Mouse (Mus musculus): ENCODE data around the gene Krtap4-13. TPM values are rescaled to one million over a fixed set of nuclear protein-coding genes. Genes with fewer than 3 reads are reported as not detected.
"Not testable (repeated sequence)": the region's sequence is repeated elsewhere in the genome, so short reads cannot be mapped to it uniquely, and the experiment has no call there.

Gene Krtap4-13
- polyA plus RNA-seq, 1 experiment from 2014 or later: not detected

DNA sequence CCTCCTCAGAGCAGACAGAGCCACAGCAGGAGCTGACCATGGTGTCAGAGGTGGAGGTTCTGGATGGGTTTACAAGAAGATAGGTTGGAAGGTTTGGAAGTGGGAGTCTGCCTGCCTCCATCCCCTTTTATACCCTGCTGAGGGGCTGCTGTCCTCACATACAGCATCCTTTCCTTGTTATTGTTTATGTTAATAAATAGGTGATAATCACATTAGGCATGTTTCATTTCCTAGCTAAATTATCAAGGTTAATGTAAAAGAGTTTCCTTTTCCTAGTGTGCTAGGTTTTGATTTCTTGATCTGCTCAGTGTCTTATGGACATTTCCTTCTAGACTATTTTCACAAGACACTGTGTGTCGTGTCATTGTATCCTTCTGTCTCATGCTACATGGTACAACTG is 5.3 kb downstream of the Krtap4-13 start, which contains the start of gene Gm11554:
TSS of gene Gm11554 (minus strand) at position 101 of the 400 bp plus-strand sequence.
- H3K36me3 ChIP-seq (ENCODE audit: control insufficient read depth, insufficient read depth, low read length); H3K4me3 ChIP-seq (ENCODE audit: low read depth, low read length); DNase-seq (ENCODE audit: low spot score); H3K4me2 ChIP-seq (ENCODE audit: low read depth, severe bottlenecking); ATAC-seq (ENCODE audit: insufficient number of reproducible peaks, low FRiP score, low TSS enrichment, low read depth); H3K27me3 ChIP-seq (ENCODE audit: control insufficient read depth, insufficient read depth, low read length); H3K27ac ChIP-seq (replicated peaks; ENCODE audit: low read depth, low read length); H3K4me1 ChIP-seq (ENCODE audit: control insufficient read depth, insufficient read depth, low read length); H3K9ac ChIP-seq (ENCODE audit: low read length); H3K9me3 ChIP-seq (ENCODE audit: control insufficient read depth, low read length): not testable (repeated sequence)
- no CpG with 5 or more reads among the region's 1 CpGs for WGBS

DNA sequence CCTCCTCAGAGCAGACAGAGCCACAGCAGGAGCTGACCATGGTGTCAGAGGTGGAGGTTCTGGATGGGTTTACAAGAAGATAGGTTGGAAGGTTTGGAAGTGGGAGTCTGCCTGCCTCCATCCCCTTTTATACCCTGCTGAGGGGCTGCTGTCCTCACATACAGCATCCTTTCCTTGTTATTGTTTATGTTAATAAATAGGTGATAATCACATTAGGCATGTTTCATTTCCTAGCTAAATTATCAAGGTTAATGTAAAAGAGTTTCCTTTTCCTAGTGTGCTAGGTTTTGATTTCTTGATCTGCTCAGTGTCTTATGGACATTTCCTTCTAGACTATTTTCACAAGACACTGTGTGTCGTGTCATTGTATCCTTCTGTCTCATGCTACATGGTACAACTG is 10.9 kb downstream of the Krtap4-13 start, which contains the start of gene Gm11569:
TSS of gene Gm11569 (minus strand) at position 101 of the 400 bp plus-strand sequence.
- not testable (repeated sequence) for H3K27ac ChIP-seq (replicated peaks; ENCODE audit: low read depth, low read length); H3K4me3 ChIP-seq (ENCODE audit: low read depth, low read length); ATAC-seq (ENCODE audit: insufficient number of reproducible peaks, low FRiP score, low TSS enrichment, low read depth); DNase-seq (ENCODE audit: low spot score); H3K9me3 ChIP-seq (ENCODE audit: control insufficient read depth, low read length); H3K36me3 ChIP-seq (ENCODE audit: control insufficient read depth, insufficient read depth, low read length); H3K4me2 ChIP-seq (ENCODE audit: low read depth, severe bottlenecking); H3K4me1 ChIP-seq (ENCODE audit: control insufficient read depth, insufficient read depth, low read length); H3K9ac ChIP-seq (ENCODE audit: low read length); H3K27me3 ChIP-seq (ENCODE audit: control insufficient read depth, insufficient read depth, low read length)
- WGBS: no CpG with 5 or more reads among the region's 1 CpGs

DNA sequence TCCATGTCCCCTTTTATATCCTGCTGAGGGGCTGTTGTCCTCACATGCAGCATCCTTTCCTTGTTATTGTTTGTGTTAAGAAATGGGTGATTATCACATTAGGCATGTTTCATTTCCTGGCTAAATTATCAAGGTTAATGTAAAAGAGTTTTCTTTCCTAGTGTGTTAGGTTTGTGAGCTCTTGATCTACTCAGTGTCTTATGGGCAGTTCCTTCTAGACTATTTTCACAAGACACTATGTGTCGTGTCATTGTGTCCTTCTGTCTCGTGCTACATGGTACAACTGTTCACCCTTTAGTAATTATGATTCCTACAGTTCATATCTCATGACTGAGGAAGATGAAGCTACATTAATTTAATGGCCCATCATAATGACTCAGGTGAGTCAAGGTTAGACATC is 16.3 kb downstream of the Krtap4-13 start, which contains the start of gene Gm11596:
TSS of gene Gm11596 (minus strand) at position 101 of the 400 bp plus-strand sequence.
- DNase-seq (ENCODE audit: low spot score) (no peak), ATAC-seq (ENCODE audit: insufficient number of reproducible peaks, low FRiP score, low TSS enrichment, low read depth) (no peak)
- Histone ChIP-seq H3K36me3 (ENCODE audit: control insufficient read depth, insufficient read depth, low read length) (no peaks in the 10 kb centered on the region), H3K4me2 (ENCODE audit: low read depth, severe bottlenecking) (no peak within 1 kb of the TSS), H3K27ac (replicated peaks; ENCODE audit: low read depth, low read length) (no peak within 1 kb of the TSS), H3K27me3 (ENCODE audit: control insufficient read depth, insufficient read depth, low read length) (no peaks in the 10 kb centered on the region), H3K9me3 (ENCODE audit: control insufficient read depth, low read length) (no peaks in the 10 kb centered on the region), H3K4me1 (ENCODE audit: control insufficient read depth, insufficient read depth, low read length) (no peaks in the 10 kb centered on the region), H3K9ac (ENCODE audit: low read length) (no peak within 1 kb of the TSS), H3K4me3 (ENCODE audit: low read depth, low read length) (no peak within 1 kb of the TSS)
- 70% methylated on average over 2 of the region's 2 CpGs for WGBS

DNA sequence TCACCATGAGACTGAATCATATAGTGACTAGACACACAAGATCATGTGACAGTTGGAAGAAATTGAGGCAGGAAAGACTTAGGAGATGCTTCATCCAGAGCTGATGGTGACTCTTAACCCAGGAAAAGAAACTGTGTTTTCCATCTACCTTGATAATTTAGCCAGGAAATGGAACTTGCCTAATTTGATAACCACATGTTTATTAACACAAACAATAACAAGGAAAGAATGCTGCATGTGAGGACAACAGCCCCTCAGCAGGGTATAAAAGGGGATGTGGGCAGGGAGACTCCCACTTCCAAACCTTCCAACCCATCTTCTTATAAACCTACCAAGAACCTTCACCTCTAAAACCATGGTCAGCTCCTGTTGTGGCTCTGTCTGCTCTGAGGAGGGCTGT is 24.8 kb downstream of the Krtap4-13 start, which contains the start of gene Krtap4-9:
TSS of gene Krtap4-9 (plus strand) at position 301 of the 400 bp plus-strand sequence.
- H3K9me3 ChIP-seq (ENCODE audit: control insufficient read depth, low read length); H3K4me1 ChIP-seq (ENCODE audit: control insufficient read depth, insufficient read depth, low read length); H3K36me3 ChIP-seq (ENCODE audit: control insufficient read depth, insufficient read depth, low read length); H3K4me3 ChIP-seq (ENCODE audit: low read depth, low read length); H3K4me2 ChIP-seq (ENCODE audit: low read depth, severe bottlenecking); ATAC-seq (ENCODE audit: insufficient number of reproducible peaks, low FRiP score, low TSS enrichment, low read depth); H3K27ac ChIP-seq (replicated peaks; ENCODE audit: low read depth, low read length); H3K9ac ChIP-seq (ENCODE audit: low read length); H3K27me3 ChIP-seq (ENCODE audit: control insufficient read depth, insufficient read depth, low read length); DNase-seq (ENCODE audit: low spot score): not testable (repeated sequence)

DNA sequence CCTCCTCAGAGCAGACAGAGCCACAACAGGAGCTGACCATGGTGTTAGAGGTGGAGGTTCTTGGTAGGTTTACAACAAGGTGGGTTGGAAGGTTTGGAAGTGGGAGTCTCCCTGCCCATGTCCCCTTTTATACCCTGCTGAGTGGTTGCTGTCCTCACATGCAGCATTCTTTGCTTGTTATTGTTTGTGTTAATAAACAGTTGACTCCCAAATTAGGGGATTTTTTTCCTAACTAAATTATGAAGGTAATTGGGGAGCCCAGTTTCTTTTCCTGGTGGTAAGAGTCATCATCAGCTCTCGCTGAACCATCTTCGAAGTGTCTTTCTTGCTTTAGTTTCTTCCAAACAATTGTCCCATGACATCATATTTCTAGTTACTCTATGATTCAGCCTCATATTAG is 29.1 kb downstream of the Krtap4-13 start, which contains the start of gene Krtap4-8:
TSS of gene Krtap4-8 (minus strand) at position 101 of the 400 bp plus-strand sequence.
- Histone ChIP-seq H3K36me3 (ENCODE audit: control insufficient read depth, insufficient read depth, low read length) (no peaks in the 10 kb centered on the region), H3K4me2 (ENCODE audit: low read depth, severe bottlenecking) (no peak within 1 kb of the TSS), H3K27ac (replicated peaks; ENCODE audit: low read depth, low read length) (no peak within 1 kb of the TSS), H3K4me3 (ENCODE audit: low read depth, low read length) (no peak within 1 kb of the TSS), H3K27me3 (ENCODE audit: control insufficient read depth, insufficient read depth, low read length) (no peaks in the 10 kb centered on the region), H3K4me1 (ENCODE audit: control insufficient read depth, insufficient read depth, low read length) (no peaks in the 10 kb centered on the region), H3K9ac (ENCODE audit: low read length) (no peak within 1 kb of the TSS), H3K9me3 (ENCODE audit: control insufficient read depth, low read length) (no peaks in the 10 kb centered on the region)
- DNase-seq (ENCODE audit: low spot score): no peak
- ATAC-seq (ENCODE audit: insufficient number of reproducible peaks, low FRiP score, low TSS enrichment, low read depth): no peak
- 93% methylated on average over 2 of the region's 2 CpGs for WGBS

DNA sequence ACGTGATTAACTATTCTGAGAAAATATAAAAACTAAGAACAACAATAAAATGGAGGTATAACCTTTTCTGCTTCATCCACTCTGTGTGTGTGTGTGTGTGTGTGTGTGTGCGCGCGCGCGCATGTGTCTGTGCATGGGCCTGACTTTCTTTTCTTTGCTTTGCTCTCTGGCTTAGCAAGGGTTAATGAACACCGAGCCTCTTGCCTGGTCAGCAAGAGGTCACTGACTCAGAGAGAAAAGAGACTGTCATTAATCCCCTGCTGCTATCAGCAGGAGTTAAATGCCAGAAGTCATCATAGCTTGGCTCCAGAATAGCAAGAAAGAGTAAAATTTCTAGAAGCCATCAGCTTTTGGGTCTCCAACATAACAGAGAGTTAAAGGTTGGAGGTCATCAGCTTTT is 31.3 kb downstream of the Krtap4-13 start:
- no peaks in the 10 kb centered on the region for H3K4me1 ChIP-seq (ENCODE audit: control insufficient read depth, insufficient read depth, low read length)
- no peak for DNase-seq (ENCODE audit: low spot score)
- H3K36me3 ChIP-seq (ENCODE audit: control insufficient read depth, insufficient read depth, low read length): no peaks in the 10 kb centered on the region
- H3K27ac ChIP-seq (replicated peaks; ENCODE audit: low read depth, low read length): no peak overlapping the region
- H3K9me3 ChIP-seq (ENCODE audit: control insufficient read depth, low read length): no peaks in the 10 kb centered on the region
- H3K27me3 ChIP-seq (ENCODE audit: control insufficient read depth, insufficient read depth, low read length): no peaks in the 10 kb centered on the region
- ATAC-seq (ENCODE audit: insufficient number of reproducible peaks, low FRiP score, low TSS enrichment, low read depth): no peak
- H3K9ac ChIP-seq (ENCODE audit: low read length): no peak overlapping the region
- no peak overlapping the region for H3K4me3 ChIP-seq (ENCODE audit: low read depth, low read length)
- H3K4me2 ChIP-seq (ENCODE audit: low read depth, severe bottlenecking): no peak overlapping the region
- WGBS: 59% methylated on average over 7 of the region's 7 CpGs

DNA sequence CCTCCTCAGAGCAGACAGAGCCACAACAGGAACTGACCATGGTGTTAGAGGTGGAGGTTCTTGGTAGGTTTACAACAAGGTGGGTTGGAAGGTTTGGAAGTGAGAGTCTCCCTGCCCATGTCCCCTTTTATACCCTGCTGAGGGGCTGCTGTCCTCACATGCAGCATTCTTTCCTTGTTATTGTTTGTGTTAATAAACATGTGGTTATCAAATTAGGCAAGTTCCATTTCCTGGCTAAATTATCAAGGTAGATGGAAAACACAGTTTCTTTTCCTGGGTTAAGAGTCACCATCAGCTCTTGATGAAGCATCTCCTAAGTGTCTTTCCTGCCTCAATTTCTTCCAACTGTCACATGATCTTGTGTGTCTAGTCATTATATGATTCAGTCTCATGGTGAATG is 36.9 kb downstream of the Krtap4-13 start, which contains the start of gene Gm11595:
TSS of gene Gm11595 (minus strand) at position 101 of the 400 bp plus-strand sequence.
- not testable (repeated sequence) for H3K4me2 ChIP-seq (ENCODE audit: low read depth, severe bottlenecking); H3K27me3 ChIP-seq (ENCODE audit: control insufficient read depth, insufficient read depth, low read length); H3K27ac ChIP-seq (replicated peaks; ENCODE audit: low read depth, low read length); H3K9me3 ChIP-seq (ENCODE audit: control insufficient read depth, low read length); H3K4me3 ChIP-seq (ENCODE audit: low read depth, low read length); H3K9ac ChIP-seq (ENCODE audit: low read length); H3K4me1 ChIP-seq (ENCODE audit: control insufficient read depth, insufficient read depth, low read length); ATAC-seq (ENCODE audit: insufficient number of reproducible peaks, low FRiP score, low TSS enrichment, low read depth); DNase-seq (ENCODE audit: low spot score); H3K36me3 ChIP-seq (ENCODE audit: control insufficient read depth, insufficient read depth, low read length)

DNA sequence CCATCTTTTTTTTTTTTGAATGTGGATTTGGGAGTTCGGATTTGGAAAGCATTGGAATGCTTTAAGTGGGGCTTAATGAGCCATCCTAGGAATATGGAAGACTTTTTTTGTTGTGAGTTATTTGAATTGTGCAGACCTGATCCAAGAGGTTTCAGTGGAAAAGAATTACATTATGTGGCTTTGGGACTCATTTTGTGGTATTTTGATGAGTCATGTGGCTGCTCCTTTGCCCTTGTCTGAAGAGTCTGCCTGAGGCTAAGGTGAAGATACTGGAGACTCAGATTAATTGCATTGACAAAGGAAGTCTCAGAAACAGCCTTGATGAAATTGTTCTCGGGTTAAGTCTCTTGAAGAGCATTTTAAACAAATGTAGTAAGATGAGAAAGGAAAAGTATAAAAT is 41.3 kb downstream of the Krtap4-13 start:
- no peak overlapping the region for H3K4me2 ChIP-seq (ENCODE audit: low read depth, severe bottlenecking)
- WGBS: 80% methylated on average over 2 of the region's 2 CpGs
- no peaks in the 10 kb centered on the region for H3K36me3 ChIP-seq (ENCODE audit: control insufficient read depth, insufficient read depth, low read length)
- H3K4me1 ChIP-seq (ENCODE audit: control insufficient read depth, insufficient read depth, low read length): no peaks in the 10 kb centered on the region
- DNase-seq (ENCODE audit: low spot score) (no peak), ATAC-seq (ENCODE audit: insufficient number of reproducible peaks, low FRiP score, low TSS enrichment, low read depth) (no peak)
- H3K9ac ChIP-seq (ENCODE audit: low read length): no peak overlapping the region
- H3K9me3 ChIP-seq (ENCODE audit: control insufficient read depth, low read length): no peaks in the 10 kb centered on the region
- H3K27ac ChIP-seq (replicated peaks; ENCODE audit: low read depth, low read length): no peak overlapping the region
- H3K4me3 ChIP-seq (ENCODE audit: low read depth, low read length): no peak overlapping the region
- H3K27me3 ChIP-seq (ENCODE audit: control insufficient read depth, insufficient read depth, low read length): no peaks in the 10 kb centered on the region
